Mouse (Mus musculus): ENCODE results near the gene Hmg20a. TPM values are rescaled to one million over a fixed set of nuclear protein-coding genes. Genes with fewer than 3 reads are reported as not detected.

Gene Hmg20a
- total RNA-seq, 2 experiments from 2014 or later = 16.6 to 18.2 TPM

DNA sequence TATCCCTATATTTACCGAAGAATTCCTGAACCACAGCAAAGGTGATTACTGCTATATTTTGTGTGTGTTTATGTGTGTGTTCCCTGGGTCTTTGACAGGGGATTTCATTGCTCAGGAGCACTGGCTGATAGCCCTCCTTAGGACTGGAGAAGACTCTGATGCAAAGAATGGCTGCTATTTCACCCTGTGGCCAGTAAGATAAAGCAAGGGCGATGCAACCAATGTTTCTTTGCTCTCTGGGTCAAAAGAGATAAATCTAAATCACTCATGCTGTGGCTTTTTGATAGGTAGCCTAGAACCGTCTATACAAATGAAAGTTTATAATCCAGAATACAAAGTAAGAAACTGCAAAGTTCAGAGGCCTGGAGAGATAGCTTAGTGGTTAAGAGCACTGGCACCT lies 69.2 kb downstream of the Hmg20a start:
- no peak for DNase-seq
- intact Hi-C loops (cut with DNase I; ENCODE audit: low total_unique reads) = no loop called here

DNA sequence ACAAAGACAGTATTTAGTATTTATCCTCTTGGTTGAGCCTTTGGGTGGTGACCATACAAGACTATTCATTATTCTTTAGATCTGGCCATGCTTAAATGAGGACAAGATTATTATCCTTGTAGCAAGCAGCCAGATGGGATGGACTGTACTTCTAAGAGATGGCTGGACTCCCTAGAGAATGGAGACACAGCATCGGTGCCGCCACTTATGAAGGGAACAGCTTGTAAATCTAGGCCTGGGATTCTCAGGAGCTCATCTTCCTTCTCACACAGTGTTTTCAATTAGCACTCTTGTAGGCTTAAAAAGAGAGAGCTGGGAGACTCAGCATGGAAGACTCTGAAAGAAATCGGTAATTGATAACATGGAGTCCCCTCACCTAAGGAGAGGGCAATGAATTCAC lies 74.0 kb downstream of the Hmg20a start:
- intact Hi-C loops (cut with DNase I; ENCODE audit: low total_unique reads) = no loop called here
- DNase-seq = no peak

DNA sequence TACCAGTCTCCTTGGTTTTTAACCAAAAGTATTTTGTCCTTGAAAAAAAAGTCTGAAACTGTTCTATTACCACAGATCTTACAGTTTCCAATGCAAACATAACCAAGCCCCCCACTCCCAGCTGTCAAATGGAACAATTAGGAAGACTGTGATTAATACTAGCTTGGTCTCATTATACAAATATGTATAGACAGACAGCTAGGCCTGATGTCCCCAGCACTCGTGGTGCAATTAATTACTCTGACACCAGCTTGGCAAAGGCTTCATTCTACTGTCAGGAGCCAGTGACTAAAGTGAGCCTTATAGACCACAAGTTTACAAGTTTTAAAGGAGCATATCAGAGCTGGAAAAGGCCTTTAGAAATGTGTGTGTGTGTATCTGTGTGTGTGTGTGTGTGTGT lies 74.5 kb downstream of the Hmg20a start:
- DNase-seq = no peak
- intact Hi-C loops (cut with DNase I; ENCODE audit: low total_unique reads) = no loop called here

DNA sequence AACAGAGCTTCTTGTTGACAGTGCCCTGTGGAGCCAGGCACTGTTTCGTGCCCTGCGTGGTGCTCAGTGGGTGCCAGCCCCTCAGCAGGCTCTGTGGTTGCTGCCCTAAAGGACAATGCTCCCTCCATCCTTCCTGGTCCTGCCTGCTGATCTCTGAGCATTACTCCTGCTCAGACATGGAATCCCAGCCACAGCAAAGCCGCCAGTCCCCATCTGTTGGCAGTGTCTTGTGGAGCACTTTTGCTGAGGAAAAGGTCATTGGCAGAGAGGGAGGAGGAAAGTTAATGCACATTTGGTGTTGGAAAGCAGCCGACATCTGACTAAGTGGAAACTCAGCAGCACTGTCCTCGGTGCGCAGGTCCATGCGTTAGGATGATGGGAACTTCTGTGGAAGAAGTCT lies 76.7 kb downstream of the Hmg20a start:
- intact Hi-C loops (cut with DNase I; ENCODE audit: low total_unique reads) = no loop called here
- no peak for DNase-seq

DNA sequence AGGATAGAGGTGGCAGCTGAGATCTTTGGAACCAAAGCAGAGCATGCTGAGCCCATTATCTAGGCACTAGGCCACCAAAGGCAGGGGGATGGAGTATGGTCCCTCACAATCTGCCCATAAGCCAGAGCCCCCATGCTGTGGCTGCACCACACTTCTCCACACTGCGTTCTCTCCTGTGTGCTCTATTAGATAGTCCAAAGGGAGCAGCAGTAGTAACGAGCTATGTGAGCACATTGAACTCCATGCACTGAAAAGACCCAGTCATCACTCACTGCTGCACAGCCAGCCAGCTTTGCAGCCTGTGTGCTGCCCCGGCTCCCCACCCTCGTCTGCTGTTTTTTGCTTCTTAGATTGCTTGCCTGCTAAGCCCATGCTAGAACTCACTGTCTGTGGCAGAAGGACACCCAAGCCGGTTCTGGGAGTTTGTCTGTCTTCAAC lies 77.4 kb downstream of the Hmg20a start:
- no peak for DNase-seq
- intact Hi-C loops (cut with DNase I; ENCODE audit: low total_unique reads) = no loop called here

DNA sequence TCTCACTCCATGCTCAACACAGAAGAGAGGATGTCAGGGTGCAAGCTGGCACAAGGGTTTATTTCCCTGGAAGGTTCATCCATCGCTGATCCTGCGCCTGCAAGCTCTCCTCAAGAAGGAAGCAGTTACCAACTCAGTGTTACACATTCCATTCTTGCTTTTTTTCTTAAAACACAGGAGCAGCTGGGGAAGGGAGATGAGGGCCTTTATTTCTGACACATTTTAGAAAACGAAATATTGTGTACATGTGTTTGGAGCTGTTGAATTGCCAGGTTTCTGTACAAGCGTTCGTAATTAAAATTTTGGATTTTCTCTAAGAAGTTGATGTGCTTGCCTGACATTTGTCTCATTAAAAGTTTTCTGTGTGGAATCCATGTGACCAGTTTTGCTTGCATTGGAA lies 78.2 kb downstream of the Hmg20a start:
- intact Hi-C loops (cut with DNase I; ENCODE audit: low total_unique reads) = no loop called here
- DNase-seq = no peak

DNA sequence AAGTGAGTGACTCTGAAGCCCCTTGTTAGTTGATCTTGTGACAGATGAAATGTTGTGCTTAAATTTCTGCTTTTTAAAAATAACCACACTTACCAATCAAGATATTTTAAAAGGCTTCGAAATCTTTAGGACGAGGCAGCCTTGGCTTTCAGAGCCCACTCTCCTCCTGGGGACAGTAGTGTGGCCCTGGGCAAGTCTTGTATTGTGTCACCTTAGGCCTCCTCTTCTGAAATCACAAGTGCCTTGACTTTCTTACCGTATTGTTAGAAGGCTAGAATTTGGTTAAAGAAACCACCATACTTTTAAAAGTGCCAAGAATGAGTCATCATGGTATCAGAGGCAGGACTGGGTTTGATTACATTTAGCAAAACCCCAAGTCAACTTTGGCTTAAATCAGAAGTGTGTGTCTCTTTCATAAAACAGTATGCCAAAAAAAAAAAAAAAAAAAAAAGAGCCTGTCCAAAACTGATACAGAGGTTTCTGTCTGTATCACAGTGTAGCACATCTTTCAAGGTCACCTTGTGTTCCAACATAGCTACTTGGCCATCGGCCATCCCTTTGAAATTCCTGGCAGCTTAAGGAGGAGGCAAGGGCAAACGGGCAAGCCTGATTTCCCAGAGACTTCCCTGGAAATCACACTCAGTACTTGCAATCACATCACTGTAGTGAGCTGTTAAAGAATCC lies 78.9 kb downstream of the Hmg20a start:
- intact Hi-C loops (cut with DNase I; ENCODE audit: low total_unique reads) = no loop called here
- no peak for DNase-seq

DNA sequence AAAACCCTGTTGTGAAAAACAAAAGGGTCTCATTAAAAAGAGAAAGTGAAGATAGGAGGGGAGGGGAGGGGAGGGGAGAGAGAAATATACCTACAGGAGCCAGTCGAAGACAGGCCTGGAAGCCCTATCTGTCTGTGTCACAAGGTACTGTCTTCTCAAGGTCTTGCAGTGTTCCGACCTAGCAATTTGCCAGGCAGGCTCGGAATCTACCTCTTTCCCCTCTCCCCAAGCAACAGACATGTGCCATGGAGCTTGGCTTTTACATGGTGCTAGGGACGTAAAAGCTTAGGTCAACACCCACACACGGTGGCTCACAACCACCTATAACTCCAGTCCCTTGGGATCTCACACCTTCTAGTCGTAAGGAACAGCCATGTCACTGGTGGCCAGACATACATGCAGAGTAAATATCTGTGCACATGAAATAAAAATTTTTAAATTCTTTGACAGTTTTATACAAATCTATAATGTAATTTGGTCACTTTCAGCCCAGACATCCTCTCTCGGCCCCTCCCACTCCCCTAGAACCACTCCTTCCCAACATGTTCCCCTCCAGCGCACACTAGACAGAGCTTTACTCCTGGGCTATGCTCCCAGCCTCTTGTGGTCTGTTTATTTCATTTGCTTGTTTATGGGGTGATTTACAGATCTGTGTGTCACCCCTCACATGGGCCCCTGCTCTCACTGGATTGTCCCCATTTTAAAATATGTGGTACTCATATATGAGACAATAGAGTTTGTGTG lies 81.1 kb downstream of the Hmg20a start:
- no peak for DNase-seq
- intact Hi-C loops (cut with DNase I; ENCODE audit: low total_unique reads) = no loop called here

DNA sequence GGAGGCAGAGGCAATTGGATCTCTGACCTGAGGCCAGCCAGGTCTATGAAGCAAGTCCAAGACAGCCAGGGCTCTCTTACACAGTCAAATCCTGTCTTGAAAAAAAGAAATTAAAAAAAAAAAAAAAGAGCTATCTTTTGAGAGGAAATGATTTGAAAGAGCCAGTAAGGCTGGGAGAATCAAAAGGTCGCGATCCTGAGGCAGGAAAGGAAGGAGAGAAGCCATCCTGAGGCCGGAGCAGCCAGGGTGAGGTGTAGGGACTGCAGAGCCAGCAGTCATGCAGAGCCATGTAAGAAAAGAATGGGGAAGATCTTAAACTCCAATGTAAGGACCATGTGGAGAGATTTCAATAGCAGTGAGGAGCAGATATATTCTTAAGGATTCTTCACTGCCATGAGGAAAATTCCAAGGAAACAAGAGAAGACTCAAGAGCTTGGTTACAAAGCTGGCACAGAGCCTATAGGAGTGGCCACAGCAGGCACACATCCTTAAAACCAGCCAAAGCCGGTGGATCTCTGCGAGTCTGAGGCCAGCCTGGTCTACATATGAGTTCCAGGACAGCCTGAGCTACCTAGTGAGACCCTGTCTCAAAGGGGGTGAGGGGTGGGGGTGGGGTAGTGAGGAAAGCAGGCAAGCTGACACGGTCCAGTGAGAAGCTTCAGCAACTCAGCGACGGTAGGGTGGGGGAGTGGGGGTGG lies 82.6 kb downstream of the Hmg20a start:
- intact Hi-C loops (cut with DNase I; ENCODE audit: low total_unique reads) = no loop called here
- DNase-seq = no peak

DNA sequence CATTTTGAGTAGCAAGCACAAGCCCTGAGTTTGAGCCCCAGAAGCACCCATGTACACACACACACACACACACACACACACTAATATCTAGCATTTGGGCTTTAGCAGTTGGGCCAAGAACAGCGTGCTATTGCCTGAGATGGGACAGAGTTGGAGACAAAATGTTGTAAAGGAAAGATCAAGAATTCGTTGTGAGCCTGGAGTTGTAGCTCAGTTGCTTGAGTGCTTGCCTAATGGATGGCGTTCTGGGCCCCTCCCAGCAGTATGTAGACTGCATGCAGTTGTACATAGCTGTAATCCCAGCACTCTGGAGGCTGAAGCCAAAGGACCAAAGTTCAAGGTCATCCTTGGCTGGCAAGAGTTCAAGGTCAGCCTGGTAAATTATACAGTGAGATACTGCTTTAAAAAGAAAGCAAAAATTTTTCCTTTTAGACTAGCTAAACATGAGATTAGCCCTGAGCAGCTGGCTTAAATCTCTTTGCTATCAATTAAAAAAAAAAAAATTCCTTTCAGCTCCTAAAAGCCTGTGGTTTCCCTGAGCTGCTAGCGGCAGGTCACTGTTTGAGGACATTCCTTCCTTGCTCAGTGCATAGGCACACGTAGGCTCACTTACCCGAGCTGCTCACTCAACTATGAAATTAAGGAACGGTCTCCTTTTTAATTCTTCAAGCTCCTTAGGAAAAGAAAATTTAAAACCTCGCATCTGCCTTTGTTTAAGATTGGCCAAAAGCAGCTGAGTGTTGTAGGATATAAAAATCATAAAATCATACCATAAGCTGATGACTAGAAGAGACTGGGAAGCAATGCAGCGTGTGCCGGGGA lies 83.5 kb downstream of the Hmg20a start:
- intact Hi-C loops (cut with DNase I; ENCODE audit: low total_unique reads) = no loop called here
- no peak for DNase-seq

DNA sequence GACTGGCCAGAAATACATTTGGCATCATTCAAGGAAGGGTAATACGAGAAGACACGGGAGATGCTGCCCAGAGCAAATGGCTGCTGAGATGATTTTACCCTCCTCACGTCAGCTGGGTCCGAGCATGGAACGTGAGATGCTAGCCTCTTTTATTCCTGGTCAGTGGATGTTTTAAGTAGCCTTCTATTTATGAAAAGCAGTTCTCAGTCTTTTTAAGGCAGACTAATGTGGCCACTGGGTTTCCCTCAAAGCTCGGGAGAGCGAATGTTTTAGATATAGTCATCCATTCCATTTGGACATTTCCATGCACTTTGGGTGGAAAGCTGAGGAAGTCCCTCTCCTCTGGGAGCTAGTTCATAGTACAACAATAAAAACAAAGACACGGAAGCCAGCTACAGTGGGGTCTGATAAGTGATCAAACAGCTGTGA lies 84.1 kb downstream of the Hmg20a start:
- DNase-seq = peak; percentile 41

DNA sequence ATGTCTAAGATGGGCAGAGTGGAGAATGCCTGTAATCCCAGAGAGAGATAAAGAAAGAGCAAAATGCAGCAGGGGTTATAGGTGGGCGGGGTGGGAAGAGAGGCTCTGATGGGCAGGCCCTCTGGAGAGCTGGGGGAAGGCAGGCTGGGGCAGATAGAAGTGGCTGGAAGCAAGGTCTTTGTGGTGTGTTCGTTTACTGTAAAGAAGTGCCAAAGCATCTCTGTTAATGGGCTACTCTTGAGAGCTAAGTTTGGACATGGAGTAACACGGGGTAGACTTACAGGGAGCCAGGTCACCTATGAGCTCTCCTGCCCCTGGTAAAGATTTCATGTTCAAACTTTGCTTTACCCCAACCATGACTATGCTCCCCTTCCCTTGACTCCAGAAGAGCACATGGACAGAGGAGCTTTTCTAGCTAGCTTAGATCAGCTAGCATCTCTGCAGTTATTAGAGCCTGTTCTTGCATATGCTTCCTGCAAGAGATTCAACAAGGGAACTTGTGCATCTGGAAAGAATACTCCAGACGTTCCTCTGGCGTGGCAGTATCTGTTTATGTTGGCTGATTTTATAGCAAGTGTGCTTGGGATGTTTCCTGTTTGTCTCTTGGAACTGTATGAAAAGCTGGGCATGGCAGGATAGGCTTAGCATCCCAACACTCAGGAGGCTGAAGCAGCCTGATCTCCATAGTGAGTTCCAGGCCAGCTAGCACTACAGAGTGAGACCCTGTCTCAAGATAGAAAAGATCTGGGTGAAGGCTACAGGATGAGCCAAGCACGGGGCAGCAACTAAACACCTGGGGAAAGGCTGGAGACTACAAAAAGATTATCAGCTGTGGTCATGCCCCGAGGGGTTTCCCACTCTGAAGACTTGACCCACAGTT lies 85.5 kb downstream of the Hmg20a start:
- intact Hi-C loops (cut with DNase I; ENCODE audit: low total_unique reads) = no loop called here

More for the DNA sequence above, 84.1 kb downstream of the Hmg20a start:
- intact Hi-C loops (cut with DNase I; ENCODE audit: low total_unique reads) = no loop called here

DNA sequence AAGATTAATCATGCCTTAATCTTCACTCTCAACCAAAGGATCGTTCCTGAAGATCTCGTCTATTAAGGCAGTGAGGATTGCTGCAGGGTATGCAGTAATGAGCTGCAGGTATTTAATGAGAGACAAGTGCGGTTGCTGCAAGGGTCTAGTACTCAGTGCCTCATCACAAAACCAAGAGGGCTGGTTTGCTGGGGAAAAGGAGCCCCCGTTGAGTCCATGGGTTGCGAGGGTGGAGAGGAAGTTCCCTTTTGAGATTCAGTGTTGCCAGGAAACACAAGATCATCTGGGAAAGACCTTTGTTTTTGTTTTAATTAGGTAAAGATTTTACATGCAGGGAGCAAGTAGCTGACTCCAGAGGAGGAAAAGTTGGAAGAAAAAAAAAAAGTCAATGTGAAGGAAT lies 86.1 kb downstream of the Hmg20a start:
- no peak for DNase-seq
- intact Hi-C loops (cut with DNase I; ENCODE audit: low total_unique reads) = no loop called here

More for the DNA sequence above, 85.5 kb downstream of the Hmg20a start:
- no peak for DNase-seq

DNA sequence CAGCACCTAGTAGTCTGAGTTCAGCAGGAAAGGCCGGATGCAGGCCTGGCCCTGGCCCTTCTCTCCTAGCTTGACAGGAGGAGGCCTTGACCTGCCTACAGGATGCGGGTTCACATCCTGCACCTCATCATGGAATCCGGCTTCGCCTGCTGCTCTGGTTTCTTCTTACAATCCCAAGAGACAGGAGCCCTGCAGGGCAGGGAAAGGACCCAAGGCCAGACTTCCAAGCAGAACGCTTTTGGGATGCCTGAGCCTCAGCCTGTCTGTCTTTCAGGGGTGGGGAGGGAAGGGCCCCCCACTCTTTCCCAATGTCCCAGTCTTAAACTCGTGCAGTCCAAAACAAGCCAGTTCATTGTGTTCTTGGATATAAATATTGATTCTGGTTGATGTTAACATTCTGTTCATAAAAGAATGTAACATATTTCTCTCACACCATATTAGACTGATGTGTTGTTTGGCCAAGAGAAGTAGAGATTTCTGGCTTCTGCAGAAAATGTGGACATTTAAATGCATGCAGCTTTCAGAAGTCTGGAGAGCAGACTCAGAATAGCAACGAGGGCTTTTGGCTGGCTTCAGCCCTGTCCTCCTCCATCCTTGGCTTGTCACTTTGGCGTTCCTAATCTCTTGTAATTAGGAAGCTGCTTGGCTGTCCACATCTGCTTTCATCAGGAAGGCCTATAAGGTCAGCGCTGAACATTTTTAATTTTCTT lies 86.8 kb downstream of the Hmg20a start:
- DNase-seq = no peak
- intact Hi-C loops (cut with DNase I; ENCODE audit: low total_unique reads) = loop anchor here (5.0 kb wide), 1 partner anchor 88 kb away; the partner anchor contains the start of genes Hmg20a and Peak1

DNA sequence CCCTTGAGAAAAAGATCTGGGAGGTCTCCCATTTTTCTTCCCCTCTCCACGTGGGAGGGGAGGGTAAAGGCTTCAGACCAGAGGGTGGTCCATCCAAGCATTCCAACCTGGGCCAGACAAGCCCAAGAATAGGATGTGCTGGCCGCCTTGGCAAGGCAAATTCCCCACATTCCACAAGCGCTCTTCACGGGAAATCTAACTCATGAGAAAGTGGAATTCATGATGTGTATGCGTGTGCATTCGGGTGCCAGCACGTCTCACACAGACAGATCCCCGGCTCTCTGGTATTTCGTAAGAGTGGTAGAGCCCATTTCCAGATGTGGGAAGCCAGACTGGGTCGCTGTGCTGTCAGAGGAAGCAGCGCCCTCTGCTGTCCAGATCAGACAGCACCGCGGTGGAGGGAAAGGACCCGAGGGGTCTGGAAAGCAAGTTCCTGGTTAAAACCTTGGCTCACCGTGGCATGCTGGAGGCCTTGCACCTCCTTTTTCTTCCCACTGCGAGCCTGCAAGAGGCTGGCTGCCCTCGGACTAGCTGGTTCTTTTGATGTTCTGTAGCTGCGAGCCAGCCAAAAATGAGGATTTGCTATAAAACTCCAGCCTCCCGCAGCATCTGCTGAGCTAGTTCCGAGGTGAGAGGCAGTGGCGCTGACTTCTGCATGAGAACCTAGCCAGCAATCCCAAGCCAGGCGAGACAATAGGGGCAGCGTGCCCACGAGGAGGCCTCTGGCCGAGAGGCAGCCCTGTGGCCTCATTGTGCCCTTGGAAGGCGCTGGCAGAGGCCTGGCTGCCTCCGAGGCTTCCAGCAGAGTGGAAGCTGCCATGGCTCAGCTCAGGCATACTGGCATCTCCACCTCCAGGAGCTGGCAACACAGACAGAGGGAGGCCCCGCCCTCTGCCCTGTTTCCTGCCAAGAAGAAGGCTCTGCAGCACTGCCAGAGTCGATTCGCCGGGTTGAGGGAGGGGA lies 87.7 kb downstream of the Hmg20a start:
- intact Hi-C loops (cut with DNase I; ENCODE audit: low total_unique reads) = loop anchor here (5.0 kb wide), 1 partner anchor 89 kb away; the partner anchor contains the start of genes Hmg20a and Peak1
- peak; percentile 94 for DNase-seq

DNA sequence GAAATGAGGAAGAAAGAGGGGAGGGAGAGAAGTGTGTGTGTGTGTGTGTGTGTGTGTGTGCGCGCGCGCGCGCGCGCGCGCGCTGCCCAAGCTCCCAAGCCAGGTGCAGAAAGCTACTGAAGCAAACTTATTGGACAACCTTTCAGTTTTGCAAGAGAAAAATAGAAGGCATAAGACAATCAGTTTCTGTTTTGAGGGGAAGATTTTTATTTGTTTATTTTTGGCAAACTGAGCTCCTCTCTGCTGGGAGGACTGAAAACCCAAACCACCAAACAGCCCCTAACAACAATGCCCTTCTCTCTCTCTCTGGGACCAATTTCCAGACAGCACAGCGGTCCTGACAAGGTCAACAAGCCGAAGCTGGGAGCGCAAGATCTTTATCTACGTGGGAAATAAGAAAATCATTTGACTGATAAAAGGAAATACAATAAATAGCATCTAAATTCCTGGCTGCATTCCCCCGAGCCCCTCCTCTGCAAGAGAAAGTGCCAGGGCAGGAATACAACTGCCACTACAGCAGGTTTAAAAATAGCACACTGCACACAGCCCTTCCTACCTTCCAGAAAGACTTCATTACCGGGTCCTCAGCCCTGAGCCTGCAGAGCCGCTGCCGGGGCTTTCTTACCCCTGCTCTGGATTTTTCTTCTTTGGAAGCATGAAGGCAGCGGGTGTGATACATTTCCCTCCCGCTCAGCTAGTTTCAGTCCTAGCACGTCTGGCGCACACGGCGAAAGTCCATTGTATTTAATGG lies 88.7 kb downstream of the Hmg20a start:
- intact Hi-C loops (cut with DNase I; ENCODE audit: low total_unique reads) = loop anchor here (5.0 kb wide), 1 partner anchor 90 kb away; the partner anchor contains the start of genes Hmg20a and Peak1
- no peak for DNase-seq

Data from gastrocnemius, postnatal 14 days (tissue).